Mouse (Mus musculus): ENCODE measurements at regions not wholly inside any gene's neighbourhood (a gene's known extent, or its start where the extent isn't known, plus 50 kb on each side); places are given as distances from the start of the nearest gene placed in this dataset.

GRCm38 (mm10) chr9:61220017-61220416, 152.1 kb upstream of the Tle3 start:
- no peak for TF ChIP-seq CTCF (IDR thresholded peaks at IDR 0.05; ENCODE audit: low read depth, low read length)
- TF ChIP-seq POLR2A (IDR thresholded peaks at IDR 0.05; ENCODE audit: borderline replicate concordance, low read depth, low read length): no peak

All from bone marrow macrophage, adult 2 months (primary cell).